Comparison of ENCODE assay signal across 15 mouse cellular contexts in the genomic region with DNA sequence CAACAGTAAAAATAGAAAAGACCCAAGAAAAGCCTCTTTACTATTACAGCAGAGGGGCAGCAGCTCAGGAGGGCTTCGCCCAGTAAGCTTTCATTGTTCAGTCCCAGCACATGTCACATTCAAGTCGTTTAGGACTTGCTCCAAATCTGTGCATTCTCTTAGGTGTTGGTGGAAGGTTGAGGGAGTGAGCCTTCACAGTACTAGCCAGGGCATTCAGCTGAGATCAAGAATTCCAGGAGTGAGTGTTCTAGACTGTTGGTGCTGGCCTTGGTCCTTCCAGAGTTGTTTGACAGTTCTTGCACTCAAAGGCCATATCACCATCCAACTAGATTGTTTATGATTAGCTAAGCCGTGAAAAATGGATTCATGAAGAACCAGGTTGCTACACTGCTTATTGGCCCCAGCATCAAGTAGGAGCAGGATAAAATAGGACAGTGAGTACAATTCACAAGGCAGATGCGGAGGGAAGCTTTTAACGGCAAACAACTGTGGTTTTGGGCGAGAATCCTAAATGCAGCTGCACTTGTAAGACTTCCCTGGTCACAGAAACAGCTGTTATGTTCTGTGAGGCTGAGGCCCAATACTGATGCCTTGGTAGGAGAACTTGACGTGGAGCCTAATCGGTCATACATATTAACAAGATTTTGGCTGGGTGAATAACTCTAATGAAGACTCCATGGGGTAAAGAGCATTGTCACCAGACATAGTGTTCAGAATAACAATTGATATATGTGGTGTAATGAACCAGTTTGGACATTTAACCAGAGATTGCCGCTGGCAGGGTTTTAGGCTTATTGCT.
A peak's percentile ranks its signal among the peaks of the same experiment; 100 is the strongest.
DNase-seq lines count a peak whose midpoint lies in the region; ATAC-seq and TF ChIP-seq lines count a peak whose summit lies in the region.
"Had no signal": no experiment of that assay in that cellular context is flagged by ENCODE, and none has a peak within 500 bp of the region (broad histone marks: within the 10 kb centered on the region; RNA-seq: fewer than 3 reads in every experiment).

No protein-coding gene starts in this region.

- no peaks in the 10 kb centered on the region for H3K9me3 ChIP-seq in forebrain, embryonic 16.5 days (ENCODE audit: control insufficient read depth, low read length)
- H3K9me3 ChIP-seq in forebrain, embryonic 11.5 days (ENCODE audit: control insufficient read depth, low read length) = no peaks in the 10 kb centered on the region
- no peaks in the 10 kb centered on the region for H3K9me3 ChIP-seq in hindbrain, embryonic 14.5 days (ENCODE audit: control insufficient read depth, low read length)
- no peaks in the 10 kb centered on the region for H3K9me3 ChIP-seq in hindbrain, embryonic 11.5 days (ENCODE audit: control insufficient read depth, low read length)
- H3K9me3 ChIP-seq: stomach, embryonic 15.5 days had no signal

- no peaks in the 10 kb centered on the region for H3K79me2 ChIP-seq in myocyte (ENCODE audit: control insufficient read depth, insufficient read depth)

- WGBS in forebrain, embryonic 16.5 days = 53% methylated on average over 9 of the region's 9 CpGs
- WGBS in forebrain, embryonic 11.5 days = 82% methylated on average over 9 of the region's 9 CpGs
- WGBS in hindbrain, embryonic 14.5 days = 62% methylated on average over 9 of the region's 9 CpGs
- 79% methylated on average over 9 of the region's 9 CpGs for WGBS in hindbrain, embryonic 11.5 days

- no peaks in the 10 kb centered on the region for H3K27me3 ChIP-seq in forebrain, embryonic 16.5 days (replicated peaks; ENCODE audit: control insufficient read depth, insufficient read depth, low read length)
- no peaks in the 10 kb centered on the region for H3K27me3 ChIP-seq in forebrain, embryonic 11.5 days (ENCODE audit: control insufficient read depth, insufficient read depth, low read length)
- H3K27me3 ChIP-seq in hindbrain, embryonic 14.5 days (ENCODE audit: control insufficient read depth, insufficient read depth, low read length) = no peaks in the 10 kb centered on the region
- no peaks in the 10 kb centered on the region for H3K27me3 ChIP-seq in hindbrain, embryonic 11.5 days (ENCODE audit: control insufficient read depth, insufficient read depth, low read length)
- H3K27me3 ChIP-seq in myocyte (ENCODE audit: control insufficient read depth, insufficient read depth, insufficient read length) = no peaks in the 10 kb centered on the region
- H3K27me3 ChIP-seq: stomach, embryonic 15.5 days had no signal

- no peak for TF ChIP-seq POLR2A in myocyte (IDR thresholded peaks at IDR 0.05; ENCODE audit: insufficient read length, low read depth)

- H3K4me3 ChIP-seq in forebrain, embryonic 16.5 days (replicated peaks; ENCODE audit: low read length) = no peak overlapping the region
- H3K4me3 ChIP-seq in forebrain, embryonic 11.5 days (ENCODE audit: low read depth, low read length) = no peak overlapping the region
- H3K4me3 ChIP-seq in hindbrain, embryonic 14.5 days (replicated peaks; ENCODE audit: low read length) = no peak overlapping the region
- H3K4me3 ChIP-seq in hindbrain, embryonic 11.5 days (ENCODE audit: low read depth, low read length) = no peak overlapping the region
- no peak overlapping the region for H3K4me3 ChIP-seq in myocyte
- H3K4me3 ChIP-seq: stomach, embryonic 15.5 days had no signal

- H3K27ac ChIP-seq in forebrain, embryonic 16.5 days (ENCODE audit: low read length) = no peak overlapping the region
- H3K27ac ChIP-seq in forebrain, embryonic 11.5 days (ENCODE audit: low read depth, low read length) = no peak overlapping the region
- peak overlapping the region; percentile 20; the same call in 1 of the 2 replicates for H3K27ac ChIP-seq in hindbrain, embryonic 14.5 days
- H3K27ac ChIP-seq in hindbrain, embryonic 11.5 days (ENCODE audit: low read depth, low read length) = no peak overlapping the region
- H3K27ac ChIP-seq: stomach, embryonic 15.5 days had no signal

- H3K36me3 ChIP-seq in forebrain, embryonic 16.5 days (ENCODE audit: control insufficient read depth, insufficient read depth) = no peaks in the 10 kb centered on the region
- H3K36me3 ChIP-seq in forebrain, embryonic 11.5 days (ENCODE audit: control insufficient read depth, insufficient read depth, low read length) = no peaks in the 10 kb centered on the region
- no peaks in the 10 kb centered on the region for H3K36me3 ChIP-seq in hindbrain, embryonic 14.5 days (replicated peaks; ENCODE audit: control insufficient read depth, insufficient read depth)
- no peaks in the 10 kb centered on the region for H3K36me3 ChIP-seq in hindbrain, embryonic 11.5 days (ENCODE audit: control insufficient read depth, insufficient read depth, low read length)
- H3K36me3 ChIP-seq in myocyte (ENCODE audit: control insufficient read depth, insufficient read depth) = no peaks in the 10 kb centered on the region
- H3K36me3 ChIP-seq: stomach, embryonic 15.5 days had no signal

- DNase-seq in forebrain, embryonic 11.5 days (ENCODE audit: low spot score) = no peak
- no peak for DNase-seq in hindbrain, embryonic 14.5 days (ENCODE audit: low spot score)
- no peak for DNase-seq in hindbrain, embryonic 11.5 days (ENCODE audit: low spot score)
- DNase-seq in heart, postnatal 10 days = peak; percentile 9 to 10
- DNase-seq in urinary bladder, adult 18-20 months (ENCODE audit: low spot score in 2 of 2) = no peak
- no peak for DNase-seq in left cerebral cortex, postnatal 14 days (ENCODE audit: low spot score in 2 of 2)
- DNase-seq: B cell, adult 2 months; gastrocnemius, postnatal 14 days; kidney, postnatal 14 days; layer of hippocampus, adult 9-11 months; lung, postnatal 14 days had no signal

- H3K9ac ChIP-seq in forebrain, embryonic 16.5 days (replicated peaks; ENCODE audit: low read depth, low read length) = no peak overlapping the region
- H3K9ac ChIP-seq in forebrain, embryonic 11.5 days (ENCODE audit: low read length) = no peak overlapping the region
- H3K9ac ChIP-seq in hindbrain, embryonic 14.5 days = no peak overlapping the region
- no peak overlapping the region for H3K9ac ChIP-seq in hindbrain, embryonic 11.5 days (ENCODE audit: low read depth, low read length)
- H3K9ac ChIP-seq: stomach, embryonic 15.5 days had no signal

- intact Hi-C loops in heart, postnatal 10 days (cut with DNase I) = no loop called here
- intact Hi-C loops in left cerebral cortex, postnatal 14 days (cut with DNase I) = loop anchor here (10.0 kb wide), 1 partner anchor 76 kb away; no protein-coding TSS in a partner anchor

- no peak overlapping the region for H3K4me2 ChIP-seq in forebrain, embryonic 16.5 days (ENCODE audit: low read length)
- no peak overlapping the region for H3K4me2 ChIP-seq in forebrain, embryonic 11.5 days (ENCODE audit: low read depth, low read length, severe bottlenecking)
- H3K4me2 ChIP-seq in hindbrain, embryonic 14.5 days (replicated peaks) = no peak overlapping the region
- no peak overlapping the region for H3K4me2 ChIP-seq in hindbrain, embryonic 11.5 days (replicated peaks; ENCODE audit: low read depth, low read length)
- no peak overlapping the region for H3K4me2 ChIP-seq in myocyte (ENCODE audit: low read depth)
- H3K4me2 ChIP-seq: stomach, embryonic 15.5 days had no signal

- H3ac ChIP-seq in myocyte (ENCODE audit: control insufficient read depth, insufficient read length) = no peak overlapping the region

- H3K4me1 ChIP-seq in forebrain, embryonic 16.5 days (replicated peaks; ENCODE audit: control insufficient read depth, insufficient read depth, low read length) = peaks cover 5% of the 10 kb centered on the region
- H3K4me1 ChIP-seq in forebrain, embryonic 11.5 days (replicated peaks; ENCODE audit: control insufficient read depth, insufficient read depth, low read length) = 0 out of 2 replicates have a peak, but pooled peaks cover 2% of the 10 kb centered on the region
- H3K4me1 ChIP-seq in hindbrain, embryonic 14.5 days (replicated peaks; ENCODE audit: control insufficient read depth, insufficient read depth, low read length) = peaks cover 7% of the 10 kb centered on the region; the same call in 1 of the 2 replicates
- H3K4me1 ChIP-seq in hindbrain, embryonic 11.5 days (replicated peaks; ENCODE audit: control insufficient read depth, insufficient read depth, low read length) = no peaks in the 10 kb centered on the region; the same call in 1 of the 2 replicates
- H3K4me1 ChIP-seq: stomach, embryonic 15.5 days had no signal

- peak; percentile 47; the same call in 1 of the 2 replicates for ATAC-seq in forebrain, embryonic 16.5 days
- ATAC-seq in forebrain, embryonic 11.5 days (replicated peaks; ENCODE audit: low FRiP score) = no peak
- no peak for ATAC-seq in hindbrain, embryonic 14.5 days (ENCODE audit: low FRiP score)
- no peak for ATAC-seq in hindbrain, embryonic 11.5 days (ENCODE audit: low FRiP score)
- ATAC-seq: intestine, postnatal 0 days had no signal

TF ChIP-seq in myocyte, 11 proteins besides CTCF, POLR2A, EP300 and RAD21:
- TF ChIP-seq TCF3 (IDR thresholded peaks at IDR 0.05; ENCODE audit: insufficient read length, low read depth) (no peak), MYOD1 (IDR thresholded peaks at IDR 0.05; ENCODE audit: control insufficient read depth in 1 of 3, insufficient read length in 2 of 3, low read depth in 2 of 3) (peak in 2 of 3 experiments; percentile 34 to 41)
TF ChIP-seq in myocyte: peak in this region for 1.

Comparison
In these comparisons a context has a peak if more than half of its experiments do, and no peak if none do; other contexts are left out.
1. DNase-seq: peak in heart, postnatal 10 days (2 of 2); none in forebrain, embryonic 11.5 days (single experiment), hindbrain, embryonic 14.5 days (single experiment), hindbrain, embryonic 11.5 days (single experiment), urinary bladder, adult 18-20 months (0 of 2) and left cerebral cortex, postnatal 14 days (0 of 2).